Mouse (Mus musculus) bone marrow macrophage, adult 2 months (primary cell): Measurements from ENCODE around the gene Fam131b.

ENCODE experiments used
- CTCF ChIP-seq: IDR thresholded peaks from 2 replicates; pipeline ENCODE4 v1.5.1; 2012; ENCODE audit warnings: low read depth, mild to moderate bottlenecking, low read length, moderate library complexity
- POLR2A ChIP-seq: IDR thresholded peaks from 2 replicates; pipeline ENCODE4 v1.6.1; 2012; ENCODE audit warnings: mild to moderate bottlenecking, low read depth, low read length, borderline replicate concordance

DNA sequence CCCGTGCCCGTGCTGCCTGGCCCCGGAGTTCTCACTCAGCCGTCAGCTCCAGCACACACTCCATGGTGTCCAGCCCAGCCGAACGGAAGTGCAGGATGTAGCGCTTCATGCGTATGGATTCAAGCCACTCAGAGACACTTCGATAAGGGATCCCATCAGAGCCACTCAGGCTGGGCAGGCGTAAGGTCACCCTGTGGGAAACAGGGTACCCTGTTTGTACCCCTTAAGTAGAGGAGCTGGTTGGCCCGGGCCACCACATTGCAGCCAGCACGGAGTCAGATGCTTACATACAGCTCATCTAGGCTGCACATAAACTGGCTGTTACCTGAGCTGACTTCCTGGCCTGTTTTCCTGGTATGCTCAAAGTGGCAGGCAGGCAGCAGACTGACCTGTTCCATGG is 34.5 kb upstream of the Fam131b start:
- TF ChIP-seq CTCF (no peak), POLR2A (no peak)
